17 mouse cellular contexts compared by ENCODE assay signal in genomic region chr7:111781316-111781715, GRCm38 (mm10). TPM values are rescaled to one million over a fixed set of nuclear protein-coding genes. Genes with fewer than 3 reads are reported as not detected.
DNase-seq lines count a peak whose midpoint lies in the region; ATAC-seq lines count a peak whose summit lies in the region.
"Had no signal": no experiment of that assay in that cellular context is flagged by ENCODE, and none has a peak within 500 bp of the region (broad histone marks: within the 10 kb centered on the region; RNA-seq: fewer than 3 reads in every experiment).

No protein-coding gene starts in this region.

- ATAC-seq in heart, embryonic 12.5 days (ENCODE audit: insufficient number of reproducible peaks, low FRiP score): no peak
- no peak for ATAC-seq in forebrain, embryonic 12.5 days (ENCODE audit: low FRiP score)
- ATAC-seq: CD4-positive, CD25-positive, alpha-beta regulatory T cell, adult 4 months; hindbrain, postnatal 0 days had no signal

- H3K4me3 ChIP-seq in heart, embryonic 12.5 days: no peak overlapping the region
- no peak overlapping the region for H3K4me3 ChIP-seq in forebrain, embryonic 12.5 days (replicated peaks)
- H3K4me3 ChIP-seq: layer of hippocampus, adult 2 months; liver, embryonic 13.5 days; myocyte had no signal

- WGBS in heart, embryonic 12.5 days: 76% methylated on average over 6 of the region's 6 CpGs
- WGBS in forebrain, embryonic 12.5 days: 89% methylated on average over 6 of the region's 6 CpGs

- H3K27ac ChIP-seq in heart, embryonic 12.5 days (ENCODE audit: poor library complexity, severe bottlenecking): no peak overlapping the region
- no peak overlapping the region for H3K27ac ChIP-seq in forebrain, embryonic 12.5 days
- H3K27ac ChIP-seq: hindbrain, postnatal 0 days; layer of hippocampus, adult 2 months; liver, embryonic 13.5 days had no signal

- intact Hi-C loops in heart, postnatal 10 days (cut with DNase I): loop anchor here (2.0 to 5.0 kb wide), 2 partner anchors 534 to 599 kb away; no protein-coding TSS in a partner anchor

- DNase-seq in heart, adult 18-20 months: peak; percentile 53 to 68
- DNase-seq in adipocyte (ENCODE audit: low spot score): peak; percentile 24
- peak; percentile 28 to 40 for DNase-seq in heart, postnatal 10 days
- peak; percentile 35 to 45 for DNase-seq in kidney, postnatal 4 days
- DNase-seq in frontal cortex, postnatal 36 days (ENCODE audit: low spot score in 2 of 2): no peak
- no peak for DNase-seq in thymus, postnatal 14 days
- DNase-seq: cerebellum, adult 11 months; liver, embryonic 13.5 days; right cerebral cortex, postnatal 25 days had no signal

- peaks cover 33% of the 10 kb centered on the region for H3K27me3 ChIP-seq in heart, embryonic 12.5 days (replicated peaks)
- peaks cover 38% of the 10 kb centered on the region for H3K27me3 ChIP-seq in forebrain, embryonic 12.5 days

- H3K4me1 ChIP-seq in heart, embryonic 12.5 days (replicated peaks): peaks cover 10% of the 10 kb centered on the region
- peaks cover 16% of the 10 kb centered on the region for H3K4me1 ChIP-seq in forebrain, embryonic 12.5 days

- no peaks in the 10 kb centered on the region for H3K36me3 ChIP-seq in heart, embryonic 12.5 days
- no peaks in the 10 kb centered on the region for H3K36me3 ChIP-seq in forebrain, embryonic 12.5 days (replicated peaks)
- H3K36me3 ChIP-seq: liver, embryonic 13.5 days had no signal

- no peak overlapping the region for H3K4me2 ChIP-seq in heart, embryonic 12.5 days
- H3K4me2 ChIP-seq in forebrain, embryonic 12.5 days: no peak overlapping the region
- H3K4me2 ChIP-seq: liver, embryonic 13.5 days had no signal

- H3K9me3 ChIP-seq in heart, embryonic 12.5 days (replicated peaks): no peaks in the 10 kb centered on the region
- H3K9me3 ChIP-seq in forebrain, embryonic 12.5 days: no peaks in the 10 kb centered on the region
- H3K9me3 ChIP-seq: liver, embryonic 13.5 days had no signal

- no peak overlapping the region for H3K9ac ChIP-seq in heart, embryonic 12.5 days
- no peak overlapping the region for H3K9ac ChIP-seq in forebrain, embryonic 12.5 days
- H3K9ac ChIP-seq: liver, embryonic 13.5 days had no signal

RNA-seq across cellular contexts. Expression of gene Galnt18, which starts 1.5 kb away (rescaled TPM):
- total RNA-seq in heart, adult 18-20 months (2021): 10 to 100 TPM; 11.2 to 12.5 TPM
- polyA plus RNA-seq in heart, embryonic 12.5 days (2016; fragmentation: Nextera tagmentation; extraction: Ambion mirVana): 11.1 and 11.5 TPM in 2 replicates
- 10 to 100 TPM; 20.9 to 23.0 TPM for total RNA-seq in heart, postnatal 10 days (2021)
- polyA plus RNA-seq in forebrain, embryonic 12.5 days (2016; fragmentation: Nextera tagmentation; extraction: Ambion mirVana): 5.0 and 5.6 TPM in 2 replicates
- total RNA-seq: granulocyte monocyte progenitor cell, adult 5-6 weeks; megakaryocyte-erythroid progenitor cell, adult 5-6 weeks had no signal
- polyA plus RNA-seq: CD4-positive, CD25-positive, alpha-beta regulatory T cell, adult 4 months had no signal

Comparison
In these comparisons a context has a peak if more than half of its experiments do, and no peak if none do; other contexts are left out.
1. DNase-seq: peak in heart, adult 18-20 months (2 of 2), adipocyte (single experiment), heart, postnatal 10 days (2 of 2) and kidney, postnatal 4 days (2 of 2); none in frontal cortex, postnatal 36 days (0 of 2) and thymus, postnatal 14 days (single experiment).